Mouse (Mus musculus) forebrain, embryonic 13.5 days (tissue): ENCODE measurements around the gene Amhr2. TPM values are rescaled to one million over a fixed set of nuclear protein-coding genes. Genes with fewer than 3 reads are reported as not detected.

Experiments used
- ATAC-seq: fragments of 200-750 bp; cut with Nextera tagmentation; 2 replicates; pipeline ENCODE4 v1.8.0; 2017
- H3K27ac ChIP-seq: fragments of 300-500 bp; sonication (generic); 2 replicates; pipeline ENCODE4 v1.5.1; 2015; ENCODE audit warnings: inconsistent platforms, mild to moderate bottlenecking, moderate library complexity
- H3K27me3 ChIP-seq: fragments of 300-500 bp; sonication (generic); 2 replicates; pipeline ENCODE4 v1.6.1; 2015; ENCODE audit warnings: mild to moderate bottlenecking, inconsistent platforms
- H3K36me3 ChIP-seq: fragments of 300-500 bp; sonication (generic); 2 replicates; pipeline ENCODE4 v1.6.1; 2015; ENCODE audit warnings: mild to moderate bottlenecking, inconsistent platforms; ENCODE audit not compliant: poor library complexity, severe bottlenecking
- H3K4me1 ChIP-seq: fragments of 300-500 bp; sonication (generic); 2 replicates; pipeline ENCODE4 v1.6.1; 2015; ENCODE audit warnings: inconsistent platforms
- H3K4me2 ChIP-seq: fragments of 300-500 bp; sonication (generic); 2 replicates; pipeline ENCODE4 v1.6.1; 2015; ENCODE audit warnings: inconsistent platforms, mild to moderate bottlenecking, moderate library complexity
- H3K4me3 ChIP-seq: fragments of 300-500 bp; sonication (generic); 2 replicates; pipeline ENCODE4 v1.5.1; 2015; ENCODE audit warnings: mild to moderate bottlenecking, inconsistent platforms
- H3K9ac ChIP-seq: fragments of 300-500 bp; sonication (generic); 2 replicates; pipeline ENCODE4 v1.6.1; 2015; ENCODE audit warnings: mild to moderate bottlenecking, inconsistent platforms
- H3K9me3 ChIP-seq: fragments of 300-500 bp; sonication (generic); replicated peaks from 2 replicates; pipeline ENCODE4 v1.6.1; 2016; ENCODE audit warnings: inconsistent platforms
- WGBS: fragments of 180-500 bp; shearing (Covaris S2); methylation state at CpG from one replicate; pipeline ENCODE4 v1.1.7; 2015; 5-methylcytosine and 5-hydroxymethylcytosine counted together
- polyA plus RNA-seq: library from polyadenylated mRNA; unstranded; fragments of >200 nt; fragmentation: Nextera tagmentation; extraction: Ambion mirVana; gene quantifications from 2 replicates; pipeline ENCODE4 v1.2.1, GENCODE M21; 2015

The Amhr2 gene
- polyA plus RNA-seq, result 0.19 and 0.20 TPM in 2 replicates

GRCm38 (mm10) chr15:102445146-102445545 lies at the start of gene Amhr2:
TSS of gene Amhr2 (plus strand) at chr15:102445367.
- Histone ChIP-seq H3K36me3 (no peaks in the 10 kb centered on the region), H3K27ac (no peak within 1 kb of the TSS), H3K4me1 (no peaks in the 10 kb centered on the region), H3K4me2 (no peak within 1 kb of the TSS), H3K9ac (no peak within 1 kb of the TSS), H3K4me3 (no peak within 1 kb of the TSS), H3K27me3 (no peaks in the 10 kb centered on the region), H3K9me3 (no peaks in the 10 kb centered on the region)
- 66% methylated on average over 8 of the region's 8 CpGs for WGBS
- no peak for ATAC-seq

GRCm38 (mm10) chr15:102398629-102399028 lies 46.5 kb upstream of the Amhr2 start:
- H3K4me2 ChIP-seq, result peak overlapping the region; percentile 81; the same call in 1 of the 2 replicates
- no peak for ATAC-seq
- no peaks in the 10 kb centered on the region for H3K9me3 ChIP-seq
- no peaks in the 10 kb centered on the region for H3K36me3 ChIP-seq
- H3K27ac ChIP-seq, result no peak overlapping the region
- H3K4me3 ChIP-seq, result no peak overlapping the region
- 21% methylated on average over 5 of the region's 5 CpGs for WGBS
- no peaks in the 10 kb centered on the region for H3K27me3 ChIP-seq
- H3K4me1 ChIP-seq, result peaks cover 18% of the 10 kb centered on the region
- no peak overlapping the region for H3K9ac ChIP-seq

DNA sequence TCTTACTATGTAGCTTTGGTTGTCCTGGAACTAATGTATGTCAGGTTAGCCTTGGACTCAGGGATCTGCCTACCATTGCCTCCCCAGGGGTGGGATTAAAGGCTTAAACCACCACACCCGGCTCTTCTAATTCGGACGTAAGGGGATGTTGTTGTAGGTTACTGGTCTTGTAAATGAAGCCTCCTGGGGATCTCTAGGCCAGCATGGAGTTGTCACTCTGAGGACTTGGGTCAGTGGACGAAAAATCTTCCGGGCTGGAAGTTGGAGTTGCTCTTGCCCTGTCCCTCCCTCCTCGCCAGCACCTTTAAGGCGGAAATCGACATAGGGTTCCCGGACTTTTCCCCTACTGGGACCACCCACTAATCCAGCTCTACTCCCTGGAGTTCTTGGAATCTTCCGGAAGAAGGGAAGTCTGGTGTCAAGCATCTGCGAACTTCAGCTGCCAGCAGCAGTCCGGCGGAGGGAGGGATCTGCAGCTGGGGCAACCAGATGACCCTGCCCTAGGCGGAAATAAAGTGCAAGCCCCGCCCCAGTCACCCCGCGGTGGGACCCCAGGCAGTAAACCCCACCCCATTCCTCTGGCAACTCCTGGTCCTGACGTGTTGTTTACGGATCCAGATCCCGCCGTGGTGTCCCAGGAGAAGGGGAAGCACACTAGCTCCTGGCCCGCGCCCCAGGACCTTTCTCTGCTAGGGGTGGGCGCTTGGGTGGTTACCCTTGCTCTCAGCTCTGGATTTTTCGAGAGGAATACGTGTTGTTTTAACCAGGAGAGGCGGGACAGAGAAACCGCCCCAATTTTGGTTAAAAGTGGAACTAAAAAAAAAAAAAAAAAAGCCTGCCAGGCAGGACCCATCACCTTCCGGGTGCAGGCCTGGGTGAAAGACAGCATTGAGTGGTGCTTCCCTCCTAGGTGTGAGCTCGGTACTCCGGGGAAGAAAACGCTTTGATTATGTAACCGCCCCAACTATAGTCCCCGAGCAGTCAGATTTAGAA lies 45.6 kb upstream of the Amhr2 start:
- no peaks in the 10 kb centered on the region for H3K9me3 ChIP-seq
- peak overlapping the region; percentile 41 for H3K4me3 ChIP-seq
- ATAC-seq, result peak; percentile 71
- peaks cover 13% of the 10 kb centered on the region for H3K4me1 ChIP-seq
- no peak overlapping the region for H3K27ac ChIP-seq
- peak overlapping the region; percentile 81 for H3K4me2 ChIP-seq
- H3K27me3 ChIP-seq, result no peaks in the 10 kb centered on the region
- 5% methylated on average over 34 of the region's 34 CpGs for WGBS
- peak overlapping the region; percentile 67 for H3K9ac ChIP-seq
- no peaks in the 10 kb centered on the region for H3K36me3 ChIP-seq

GRCm38 (mm10) chr15:102400476-102401045 lies 44.6 kb upstream of the Amhr2 start:
- Histone ChIP-seq H3K9me3 (no peaks in the 10 kb centered on the region), H3K27ac (no peak overlapping the region)
- WGBS, result 87% methylated on average over 10 of the region's 10 CpGs

GRCm38 (mm10) chr15:102401278-102401677 lies 43.9 kb upstream of the Amhr2 start:
- WGBS, result 77% methylated on average over 2 of the region's 2 CpGs
- no peaks in the 10 kb centered on the region for H3K27me3 ChIP-seq
- H3K4me2 ChIP-seq, result no peak overlapping the region
- H3K9me3 ChIP-seq, result no peaks in the 10 kb centered on the region
- no peak overlapping the region for H3K27ac ChIP-seq
- H3K36me3 ChIP-seq, result no peaks in the 10 kb centered on the region
- H3K4me1 ChIP-seq, result peaks cover 13% of the 10 kb centered on the region
- no peak overlapping the region for H3K9ac ChIP-seq
- ATAC-seq, result no peak
- H3K4me3 ChIP-seq, result no peak overlapping the region

More at GRCm38 (mm10) chr15:102400476-102401045, 44.6 kb upstream of the Amhr2 start:
- Histone ChIP-seq H3K9ac (no peak overlapping the region), H3K36me3 (no peaks in the 10 kb centered on the region), H3K27me3 (no peaks in the 10 kb centered on the region), H3K4me1 (peaks cover 13% of the 10 kb centered on the region), H3K4me3 (no peak overlapping the region), H3K4me2 (no peak overlapping the region)
- ATAC-seq, result no peak

- H3K36me3 ChIP-seq, result no peaks in the 10 kb centered on the region
- peaks cover 18% of the 10 kb centered on the region for H3K4me1 ChIP-seq
- no peak overlapping the region for H3K27ac ChIP-seq
- H3K4me3 ChIP-seq, result no peak overlapping the region
- 95% methylated on average over 3 of the region's 3 CpGs for WGBS
- H3K9me3 ChIP-seq, result no peaks in the 10 kb centered on the region
- no peak overlapping the region for H3K9ac ChIP-seq
- no peak for ATAC-seq
- H3K27me3 ChIP-seq, result no peaks in the 10 kb centered on the region
- H3K4me2 ChIP-seq, result no peak overlapping the region
These were observed 43.0 kb upstream of the Amhr2 start for GRCm38 (mm10) chr15:102402210-102402609.

GRCm38 (mm10) chr15:102404608-102405488 lies 40.3 kb upstream of the Amhr2 start:
- no peaks in the 10 kb centered on the region for H3K9me3 ChIP-seq
- H3K4me3 ChIP-seq, result peak overlapping the region; percentile 89
- peaks cover 36% of the 10 kb centered on the region for H3K4me1 ChIP-seq
- H3K27me3 ChIP-seq, result no peaks in the 10 kb centered on the region
- peak overlapping the region; percentile 67 for H3K4me2 ChIP-seq
- ATAC-seq, result no peak
- H3K36me3 ChIP-seq, result peaks cover 24% of the 10 kb centered on the region
- peak overlapping the region; percentile 79 for H3K9ac ChIP-seq
- H3K27ac ChIP-seq, result peak overlapping the region; percentile 99
- 17% methylated on average over 34 of the region's 34 CpGs for WGBS

GRCm38 (mm10) chr15:102405489-102406195 lies 39.5 kb upstream of the Amhr2 start, which contains the start of gene Sp1:
TSS of gene Sp1 (plus strand) at chr15:102406143.
- Histone ChIP-seq H3K36me3 (peaks cover 32% of the 10 kb centered on the region), H3K4me3 (peak within 1 kb of the TSS; percentile 89), H3K27ac (peak within 1 kb of the TSS; percentile 99), H3K27me3 (no peaks in the 10 kb centered on the region), H3K9me3 (no peaks in the 10 kb centered on the region), H3K9ac (peak within 1 kb of the TSS; percentile 93), H3K4me2 (peak within 1 kb of the TSS; percentile 67), H3K4me1 (peaks cover 39% of the 10 kb centered on the region)
- under 1% methylated on average over 38 of the region's 38 CpGs for WGBS
- peak; percentile 99 for ATAC-seq

DNA sequence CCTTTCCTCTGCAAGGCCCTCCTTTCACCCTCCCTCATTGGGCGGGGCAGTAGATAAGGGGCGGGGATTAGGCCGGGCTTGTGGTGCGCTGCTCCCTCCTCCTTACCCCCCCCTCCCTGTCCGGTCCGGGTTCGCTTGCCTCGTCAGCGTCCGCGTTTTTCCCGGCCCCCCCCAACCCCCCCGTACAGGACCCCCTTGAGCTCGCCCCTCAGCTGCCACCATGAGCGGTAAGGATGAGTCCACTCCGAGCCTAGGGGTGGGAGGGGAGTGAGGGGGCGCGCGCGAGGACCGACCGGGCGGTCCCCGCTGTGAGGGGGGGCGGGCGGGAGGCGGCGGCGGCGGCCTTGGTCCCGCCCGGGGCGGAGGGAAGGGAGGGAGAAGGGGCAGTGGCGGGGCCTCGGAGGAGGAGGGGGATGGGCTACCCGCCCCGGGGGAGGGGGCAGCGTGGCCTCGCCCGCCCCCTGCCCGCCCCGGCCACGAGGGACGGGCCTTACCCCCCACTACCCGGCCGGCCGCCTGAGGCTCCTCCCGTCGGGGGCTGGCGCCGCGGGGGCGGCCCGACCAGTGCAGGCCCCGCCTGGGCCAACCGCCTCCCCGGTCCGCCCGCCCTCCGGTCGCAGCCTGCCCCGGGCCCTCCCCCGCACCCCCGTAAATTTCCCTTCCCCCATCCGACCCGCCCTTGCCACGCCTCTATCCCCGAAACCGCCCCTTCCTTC lies 38.8 kb upstream of the Amhr2 start:
- Histone ChIP-seq H3K4me2 (peak overlapping the region; percentile 62), H3K9ac (peak overlapping the region; percentile 93), H3K36me3 (peaks cover 39% of the 10 kb centered on the region), H3K27me3 (no peaks in the 10 kb centered on the region), H3K4me3 (peak overlapping the region; percentile 89), H3K9me3 (no peaks in the 10 kb centered on the region), H3K4me1 (peaks cover 44% of the 10 kb centered on the region), H3K27ac (peak overlapping the region; percentile 89)
- no peak for ATAC-seq
- 0% methylated on average over 31 of the region's 69 CpGs for WGBS

GRCm38 (mm10) chr15:102406912-102407580 lies 38.1 kb upstream of the Amhr2 start:
- Histone ChIP-seq H3K36me3 (peaks cover 46% of the 10 kb centered on the region), H3K4me2 (peak overlapping the region; percentile 62), H3K27me3 (no peaks in the 10 kb centered on the region), H3K9ac (peak overlapping the region; percentile 93), H3K4me3 (peak overlapping the region; percentile 89), H3K4me1 (peaks cover 48% of the 10 kb centered on the region), H3K9me3 (no peaks in the 10 kb centered on the region), H3K27ac (peak overlapping the region; percentile 89)
- WGBS, result 29% methylated on average over 3 of the region's 3 CpGs
- ATAC-seq, result no peak
